Mouse (Mus musculus) neural tube, embryonic 15.5 days (tissue): ENCODE data around the gene Capn12. TPM values are rescaled to one million over a fixed set of nuclear protein-coding genes. Genes with fewer than 3 reads are reported as not detected.

Experiments
- ATAC-seq: fragments of 200-750 bp; cut with Nextera tagmentation; 2 replicates; pipeline ENCODE4 v1.8.0; 2017; ENCODE audit warnings: mild to moderate bottlenecking, moderate TSS enrichment, moderate library complexity; ENCODE audit not compliant: low FRiP score
- H3K27ac ChIP-seq: fragments of 300-500 bp; sonication (generic); replicated peaks from 2 replicates; pipeline ENCODE4 v1.5.1; 2015; ENCODE audit warnings: mild to moderate bottlenecking, inconsistent platforms
- H3K27me3 ChIP-seq: fragments of 300-500 bp; sonication (generic); replicated peaks from 2 replicates; pipeline ENCODE4 v1.6.1; 2015; ENCODE audit warnings: inconsistent platforms
- H3K36me3 ChIP-seq: fragments of 300-500 bp; sonication (generic); 2 replicates; pipeline ENCODE4 v1.6.1; 2015; ENCODE audit warnings: inconsistent platforms
- H3K4me1 ChIP-seq: fragments of 300-500 bp; sonication (generic); 2 replicates; pipeline ENCODE4 v1.6.1; 2015; ENCODE audit warnings: inconsistent platforms
- H3K4me2 ChIP-seq: fragments of 300-500 bp; sonication (generic); 2 replicates; pipeline ENCODE4 v1.6.1; 2015; ENCODE audit warnings: inconsistent platforms, mild to moderate bottlenecking, moderate library complexity
- H3K4me3 ChIP-seq: fragments of 300-500 bp; sonication (generic); replicated peaks from 2 replicates; pipeline ENCODE4 v1.5.1; 2015; ENCODE audit warnings: mild to moderate bottlenecking, inconsistent platforms
- H3K9ac ChIP-seq: fragments of 300-500 bp; sonication (generic); replicated peaks from 2 replicates; pipeline ENCODE4 v1.6.1; 2015; ENCODE audit warnings: mild to moderate bottlenecking, inconsistent platforms
- H3K9me3 ChIP-seq: fragments of 300-500 bp; sonication (generic); replicated peaks from 2 replicates; pipeline ENCODE4 v1.6.1; 2016; ENCODE audit warnings: inconsistent platforms
- WGBS: fragments of 180-500 bp; shearing (Covaris S2); methylation state at CpG from one replicate; pipeline ENCODE4 v1.1.7; 2015; ENCODE audit warnings: mixed read lengths; 5-methylcytosine and 5-hydroxymethylcytosine counted together
- polyA plus RNA-seq: library from polyadenylated mRNA; unstranded; fragments of >200 nt; fragmentation: Nextera tagmentation; extraction: Ambion mirVana; gene quantifications from 2 replicates; pipeline ENCODE4 v1.2.1, GENCODE M21; 2015

The Capn12 gene
- 0.35 and 0.60 TPM in 2 replicates for polyA plus RNA-seq

GRCm38 (mm10) chr7:28881199-28881598 is at the start of gene Capn12:
TSS of gene Capn12 (plus strand) at chr7:28881422.
- Histone ChIP-seq H3K4me1 (no peaks in the 10 kb centered on the region), H3K9ac (no peak within 1 kb of the TSS), H3K9me3 (no peaks in the 10 kb centered on the region), H3K27me3 (no peaks in the 10 kb centered on the region), H3K4me3 (no peak within 1 kb of the TSS), H3K4me2 (no peak within 1 kb of the TSS), H3K36me3 (no peaks in the 10 kb centered on the region), H3K27ac (no peak within 1 kb of the TSS)
- WGBS = 29% methylated on average over 13 of the region's 13 CpGs
- no peak for ATAC-seq

DNA sequence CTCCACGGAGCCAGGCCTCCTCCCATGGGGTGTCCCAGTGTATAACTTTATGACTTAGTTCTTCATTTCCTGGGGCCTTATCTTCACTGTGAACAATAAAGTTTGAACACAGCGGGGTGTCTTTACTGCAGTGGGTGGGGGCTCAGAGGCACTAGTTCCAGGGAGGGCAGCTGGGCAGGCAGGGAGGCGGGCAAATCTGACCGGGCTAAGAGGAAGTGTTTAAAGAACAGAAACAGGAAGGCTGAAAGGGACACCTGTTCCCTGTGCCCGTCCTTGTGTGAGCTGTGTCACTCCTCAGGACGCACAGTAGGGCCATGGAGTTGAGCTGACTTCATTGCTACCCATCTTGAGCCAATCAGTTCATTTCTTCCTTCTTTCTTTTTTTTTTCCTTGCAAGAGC is 49.1 kb upstream of the Capn12 start:
- H3K4me1 ChIP-seq = no peaks in the 10 kb centered on the region
- H3K4me2 ChIP-seq = no peak overlapping the region
- peaks cover 25% of the 10 kb centered on the region for H3K36me3 ChIP-seq
- H3K9ac ChIP-seq = no peak overlapping the region
- H3K27ac ChIP-seq = no peak overlapping the region
- H3K9me3 ChIP-seq = no peaks in the 10 kb centered on the region
- no peak for ATAC-seq
- H3K27me3 ChIP-seq = no peaks in the 10 kb centered on the region
- 45% methylated on average over 6 of the region's 6 CpGs for WGBS
- no peak overlapping the region for H3K4me3 ChIP-seq

GRCm38 (mm10) chr7:28833723-28834347 is 47.4 kb upstream of the Capn12 start, which contains the start of gene Lgals4:
TSS of gene Lgals4 (plus strand) at chr7:28833854.
- Histone ChIP-seq H3K4me3 (no peak within 1 kb of the TSS), H3K9ac (no peak within 1 kb of the TSS), H3K4me2 (no peak within 1 kb of the TSS), H3K27ac (no peak within 1 kb of the TSS), H3K36me3 (peaks cover 25% of the 10 kb centered on the region), H3K9me3 (no peaks in the 10 kb centered on the region), H3K4me1 (no peaks in the 10 kb centered on the region), H3K27me3 (no peaks in the 10 kb centered on the region)
- WGBS = 85% methylated on average over 6 of the region's 6 CpGs
- ATAC-seq = no peak

- H3K9ac ChIP-seq = no peak overlapping the region
- WGBS = 81% methylated on average over 5 of the region's 5 CpGs
- no peaks in the 10 kb centered on the region for H3K27me3 ChIP-seq
- H3K4me3 ChIP-seq = no peak overlapping the region
- no peaks in the 10 kb centered on the region for H3K4me1 ChIP-seq
- H3K27ac ChIP-seq = no peak overlapping the region
- peaks cover 2% of the 10 kb centered on the region; the same call in 1 of the 2 replicates for H3K36me3 ChIP-seq
- no peaks in the 10 kb centered on the region for H3K9me3 ChIP-seq
- no peak overlapping the region for H3K4me2 ChIP-seq
- ATAC-seq = no peak
Measured at GRCm38 (mm10) chr7:28836936-28837335, 44.3 kb upstream of the Capn12 start.

DNA sequence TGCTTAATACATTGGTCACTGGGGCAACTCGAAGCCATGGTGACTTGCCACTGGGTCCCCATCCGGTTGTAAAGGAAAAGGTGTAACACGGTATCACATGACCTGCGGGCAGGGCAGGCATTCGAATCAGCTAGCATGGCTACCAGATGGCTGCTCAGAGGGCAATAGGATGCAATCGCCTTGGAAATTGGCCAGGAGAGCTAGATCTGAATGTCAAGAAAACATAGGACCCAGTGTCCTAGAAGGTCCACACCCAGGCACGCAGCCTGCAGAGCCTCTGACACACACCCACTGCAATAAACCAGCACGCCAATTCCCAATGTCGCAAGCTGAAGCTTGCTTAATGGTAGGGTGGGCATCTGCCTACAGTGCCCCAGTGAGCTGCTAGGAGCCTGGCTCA is 42.9 kb upstream of the Capn12 start:
- H3K27me3 ChIP-seq = no peaks in the 10 kb centered on the region
- no peak overlapping the region for H3K4me2 ChIP-seq
- no peak for ATAC-seq
- H3K36me3 ChIP-seq = no peaks in the 10 kb centered on the region
- 67% methylated on average over 9 of the region's 9 CpGs for WGBS
- H3K27ac ChIP-seq = no peak overlapping the region
- H3K4me3 ChIP-seq = no peak overlapping the region
- H3K9me3 ChIP-seq = no peaks in the 10 kb centered on the region
- H3K9ac ChIP-seq = no peak overlapping the region
- H3K4me1 ChIP-seq = no peaks in the 10 kb centered on the region

GRCm38 (mm10) chr7:28847273-28847672 is 33.9 kb upstream of the Capn12 start:
- WGBS = 64% methylated on average over 1 of the region's 1 CpGs
- H3K4me3 ChIP-seq = no peak overlapping the region
- H3K4me1 ChIP-seq = no peaks in the 10 kb centered on the region
- no peak overlapping the region for H3K4me2 ChIP-seq
- no peaks in the 10 kb centered on the region for H3K9me3 ChIP-seq
- no peak overlapping the region for H3K9ac ChIP-seq
- no peaks in the 10 kb centered on the region for H3K27me3 ChIP-seq
- no peak for ATAC-seq
- no peak overlapping the region for H3K27ac ChIP-seq
- no peaks in the 10 kb centered on the region for H3K36me3 ChIP-seq

- 44% methylated on average over 1 of the region's 1 CpGs for WGBS
Measured at GRCm38 (mm10) chr7:28849700-28850236, 31.5 kb upstream of the Capn12 start.

GRCm38 (mm10) chr7:28850642-28851041 is 30.6 kb upstream of the Capn12 start:
- WGBS = 81% methylated on average over 4 of the region's 4 CpGs
- ATAC-seq = no peak

More at GRCm38 (mm10) chr7:28849700-28850236, 31.5 kb upstream of the Capn12 start:
- Histone ChIP-seq H3K9ac (no peak overlapping the region), H3K4me1 (no peaks in the 10 kb centered on the region), H3K4me3 (no peak overlapping the region), H3K9me3 (no peaks in the 10 kb centered on the region), H3K36me3 (no peaks in the 10 kb centered on the region), H3K27ac (no peak overlapping the region), H3K27me3 (no peaks in the 10 kb centered on the region), H3K4me2 (no peak overlapping the region)
- no peak for ATAC-seq

GRCm38 (mm10) chr7:28859953-28860352 is 21.3 kb upstream of the Capn12 start:
- WGBS = 91% methylated on average over 2 of the region's 2 CpGs
- H3K9ac ChIP-seq = no peak overlapping the region

More at GRCm38 (mm10) chr7:28850642-28851041, 30.6 kb upstream of the Capn12 start:
- Histone ChIP-seq H3K4me3 (no peak overlapping the region), H3K27me3 (no peaks in the 10 kb centered on the region), H3K9ac (no peak overlapping the region), H3K4me1 (no peaks in the 10 kb centered on the region), H3K9me3 (no peaks in the 10 kb centered on the region), H3K36me3 (no peaks in the 10 kb centered on the region), H3K27ac (no peak overlapping the region), H3K4me2 (no peak overlapping the region)

GRCm38 (mm10) chr7:28860898-28861297 is 20.3 kb upstream of the Capn12 start:
- no peak overlapping the region for H3K4me3 ChIP-seq
- H3K4me2 ChIP-seq = no peak overlapping the region
- no peaks in the 10 kb centered on the region for H3K36me3 ChIP-seq
- H3K9me3 ChIP-seq = no peaks in the 10 kb centered on the region
- WGBS = 89% methylated on average over 6 of the region's 6 CpGs
- no peak overlapping the region for H3K9ac ChIP-seq
- peaks cover 15% of the 10 kb centered on the region for H3K4me1 ChIP-seq
- ATAC-seq = no peak
- H3K27ac ChIP-seq = no peak overlapping the region
- no peaks in the 10 kb centered on the region for H3K27me3 ChIP-seq

More at GRCm38 (mm10) chr7:28859953-28860352, 21.3 kb upstream of the Capn12 start:
- Histone ChIP-seq H3K4me2 (no peak overlapping the region), H3K9me3 (no peaks in the 10 kb centered on the region), H3K27ac (no peak overlapping the region), H3K4me3 (no peak overlapping the region), H3K36me3 (no peaks in the 10 kb centered on the region), H3K4me1 (peaks cover 11% of the 10 kb centered on the region; the same call in 1 of the 2 replicates), H3K27me3 (no peaks in the 10 kb centered on the region)
- ATAC-seq = no peak

GRCm38 (mm10) chr7:28862817-28863499 is 18.3 kb upstream of the Capn12 start:
- H3K4me1 ChIP-seq = peaks cover 22% of the 10 kb centered on the region
- H3K36me3 ChIP-seq = no peaks in the 10 kb centered on the region
- H3K9ac ChIP-seq = no peak overlapping the region
- 88% methylated on average over 15 of the region's 15 CpGs for WGBS
- no peak overlapping the region for H3K4me2 ChIP-seq
- H3K9me3 ChIP-seq = no peaks in the 10 kb centered on the region
- no peak overlapping the region for H3K4me3 ChIP-seq
- H3K27ac ChIP-seq = no peak overlapping the region
- ATAC-seq = no peak
- H3K27me3 ChIP-seq = no peaks in the 10 kb centered on the region

DNA sequence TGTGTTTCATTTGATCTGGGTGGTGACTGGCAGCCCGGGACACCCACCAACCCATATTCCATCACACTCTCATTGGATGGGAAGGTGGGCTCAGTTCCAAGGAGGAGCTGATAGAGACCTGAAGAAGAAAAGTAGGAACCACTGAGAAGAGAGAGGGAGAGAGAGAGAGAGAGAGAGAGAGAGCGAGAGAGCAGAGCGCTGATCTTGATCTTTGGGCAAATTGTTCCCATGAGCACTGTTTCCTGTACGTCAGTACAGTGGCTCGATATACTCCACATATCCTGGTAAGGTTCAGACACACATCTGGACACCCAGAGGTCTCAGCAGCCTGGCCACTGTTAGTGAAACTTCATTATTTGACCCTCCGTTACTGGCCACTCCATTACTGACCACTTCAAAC is 17.7 kb upstream of the Capn12 start, which contains the start of gene Lgals7:
TSS of gene Lgals7 (plus strand) at position 314 of the 400 bp plus-strand sequence.
- H3K4me2 ChIP-seq = peak within 1 kb of the TSS; percentile 19; the same call in 1 of the 2 replicates
- no peak within 1 kb of the TSS for H3K4me3 ChIP-seq
- WGBS = 68% methylated on average over 6 of the region's 6 CpGs
- peaks cover 22% of the 10 kb centered on the region for H3K4me1 ChIP-seq
- no peaks in the 10 kb centered on the region for H3K27me3 ChIP-seq
- H3K9ac ChIP-seq = no peak within 1 kb of the TSS
- no peaks in the 10 kb centered on the region for H3K9me3 ChIP-seq
- no peaks in the 10 kb centered on the region for H3K36me3 ChIP-seq
- H3K27ac ChIP-seq = no peak within 1 kb of the TSS
- no peak for ATAC-seq
